ENCODE assay signal across 8 mouse cellular contexts in genomic region chr2:124610586-124611105, GRCm38 (mm10).
A peak's percentile ranks its signal among the peaks of the same experiment; 100 is the strongest.
DNase-seq lines count a peak whose midpoint lies in the region; ATAC-seq and TF ChIP-seq lines count a peak whose summit lies in the region.

No protein-coding gene starts in this region.

- H3K9me3 ChIP-seq in forebrain, postnatal 0 days (ENCODE audit: low read length): no peaks in the 10 kb centered on the region

- H3K4me2 ChIP-seq in forebrain, postnatal 0 days (ENCODE audit: low read depth): peak overlapping the region; percentile 99

- no peak for ATAC-seq in forebrain, postnatal 0 days
- ATAC-seq in megakaryocyte, adult 5-6 weeks (ENCODE audit: poor library complexity, severe bottlenecking): 0 out of 2 replicates have a peak, but pooled peaks have one; percentile 4

- no peak for TF ChIP-seq CTCF in kidney, adult 2 months (conservative IDR thresholded peaks at IDR 0.05; ENCODE audit: insufficient read depth, insufficient read length, low read depth, low read length)
- no peak for TF ChIP-seq CTCF in bone marrow, adult 2 months (IDR thresholded peaks at IDR 0.05; ENCODE audit: control insufficient read depth, insufficient read depth, low read length)
- TF ChIP-seq CTCF in forebrain, postnatal 0 days (IDR thresholded peaks at IDR 0.05; ENCODE audit: low read depth): no peak; the same call in 1 of the 2 replicates

- DNase-seq in kidney, adult 2 months: peak; percentile 19
- DNase-seq in kidney, postnatal 14 days: no peak
- no peak for DNase-seq in forebrain, postnatal 0 days
- DNase-seq in urinary bladder, postnatal 10 days (ENCODE audit: low spot score): no peak
- no peak for DNase-seq in spleen, adult 18-20 months
- DNase-seq in right cerebral cortex, postnatal 25 days: no peak

- WGBS in kidney, adult 2 months: under 1% methylated on average over 38 of the region's 39 CpGs
- WGBS in bone marrow, adult 2 months: under 1% methylated on average over 39 of the region's 39 CpGs
- WGBS in forebrain, postnatal 0 days: under 1% methylated on average over 39 of the region's 39 CpGs

- H3K4me1 ChIP-seq in kidney, adult 2 months (ENCODE audit: control insufficient read depth, insufficient read depth, low read length): 0 out of 2 replicates have a peak, but pooled peaks cover 2% of the 10 kb centered on the region
- no peaks in the 10 kb centered on the region for H3K4me1 ChIP-seq in bone marrow, adult 2 months (ENCODE audit: control insufficient read depth, insufficient read depth, low read length)
- peaks cover 12% of the 10 kb centered on the region; the same call in 1 of the 2 replicates for H3K4me1 ChIP-seq in forebrain, postnatal 0 days (ENCODE audit: insufficient read depth)

- peak overlapping the region; percentile 5; the same call in 1 of the 2 replicates for H3K27ac ChIP-seq in kidney, adult 2 months (ENCODE audit: insufficient read depth, low read depth, low read length)
- no peak overlapping the region; the same call in 1 of the 2 replicates for H3K27ac ChIP-seq in bone marrow, adult 2 months (ENCODE audit: control insufficient read depth, insufficient read depth, low read depth, low read length, poor library complexity)
- H3K27ac ChIP-seq in forebrain, postnatal 0 days (ENCODE audit: low read depth, low read length): peak overlapping the region; percentile 81

- TF ChIP-seq POLR2A in kidney, adult 2 months (IDR thresholded peaks at IDR 0.05; ENCODE audit: low read depth, low read length): no peak
- TF ChIP-seq POLR2A in bone marrow, adult 2 months (IDR thresholded peaks at IDR 0.05; ENCODE audit: borderline replicate concordance, control insufficient read depth, low read depth, low read length): no peak

- H3K36me3 ChIP-seq in kidney, adult 2 months (ENCODE audit: control insufficient read depth, insufficient read depth, low read length): no peaks in the 10 kb centered on the region
- no peaks in the 10 kb centered on the region for H3K36me3 ChIP-seq in forebrain, postnatal 0 days (ENCODE audit: insufficient read depth)

- no peaks in the 10 kb centered on the region; the same call in 1 of the 2 replicates for H3K27me3 ChIP-seq in kidney, adult 2 months (replicated peaks; ENCODE audit: control insufficient read depth, insufficient read depth, low read length)
- no peaks in the 10 kb centered on the region for H3K27me3 ChIP-seq in forebrain, postnatal 0 days (ENCODE audit: insufficient read depth, low read length)

- H3K4me3 ChIP-seq in kidney, adult 2 months (ENCODE audit: insufficient read depth, low read depth, low read length): peak overlapping the region; percentile 65
- H3K4me3 ChIP-seq in bone marrow, adult 2 months (replicated peaks; ENCODE audit: control insufficient read depth, low read depth, low read length): peak overlapping the region; percentile 2
- peak overlapping the region; percentile 75 for H3K4me3 ChIP-seq in forebrain, postnatal 0 days (ENCODE audit: low read depth, low read length)

- peak overlapping the region; percentile 70 for H3K9ac ChIP-seq in forebrain, postnatal 0 days

Comparison
In these comparisons a context has a peak if more than half of its experiments do, and no peak if none do; other contexts are left out.
1. H3K4me3 ChIP-seq: peak in every context shown above with its lines; median percentile 75 in forebrain, postnatal 0 days; 65 in kidney, adult 2 months; 2 in bone marrow, adult 2 months.